Mouse (Mus musculus) heart, postnatal 0 days (tissue): ENCODE results near the gene Pcsk6.

Experiments used
- CTCF ChIP-seq: IDR thresholded peaks from 2 replicates; pipeline ENCODE4 v1.5.1; 2016; ENCODE audit warnings: antibody characterized with exemption, control low read depth, low read depth
- EP300 ChIP-seq: IDR thresholded peaks from 2 replicates; pipeline ENCODE4 v1.6.1; 2016; ENCODE audit warnings: antibody characterized with exemption, low read depth

GRCm38 (mm10) chr7:65993410-65993809 is 131.9 kb downstream of the Pcsk6 start:
- TF ChIP-seq CTCF (no peak), EP300 (no peak)
